Mouse (Mus musculus) lung, postnatal 0 days (tissue): ENCODE measurements around the gene Cdca8. TPM values are rescaled to one million over a fixed set of nuclear protein-coding genes. Genes with fewer than 3 reads are reported as not detected.

Experiments
- ATAC-seq: fragments of 200-750 bp; cut with Nextera tagmentation; 2 replicates; pipeline ENCODE4 v1.8.0; 2017; ENCODE audit warnings: moderate library complexity
- DNase-seq: peaks from one replicate; pipeline ENCODE4 v3.0.0-alpha.2; 2016; ENCODE audit warnings: low spot score
- H3K27ac ChIP-seq: fragments of 300-500 bp; sonication (generic); 2 replicates; pipeline ENCODE4 v1.5.1; 2014; ENCODE audit warnings: antibody characterized with exemption, mild to moderate bottlenecking, low read length, mixed read lengths
- H3K27me3 ChIP-seq: fragments of 300-500 bp; sonication (generic); replicated peaks from 2 replicates; pipeline ENCODE4 v1.6.1; 2014; ENCODE audit warnings: low read length, mixed read lengths; ENCODE audit not compliant: insufficient read depth
- H3K36me3 ChIP-seq: fragments of 300-500 bp; sonication (generic); 2 replicates; pipeline ENCODE4 v1.6.1; 2014; ENCODE audit warnings: low read length, mixed read lengths; ENCODE audit not compliant: insufficient read depth
- H3K4me1 ChIP-seq: fragments of 300-500 bp; sonication (generic); 2 replicates; pipeline ENCODE4 v1.6.1; 2014; ENCODE audit warnings: antibody characterized with exemption, low read depth, low read length, mixed read lengths; ENCODE audit not compliant: insufficient read depth
- H3K4me2 ChIP-seq: fragments of 300-500 bp; sonication (generic); replicated peaks from 2 replicates; pipeline ENCODE4 v1.6.1; 2014; ENCODE audit warnings: low read depth, mild to moderate bottlenecking, low read length, moderate library complexity, mixed read lengths
- H3K4me3 ChIP-seq: fragments of 300-500 bp; sonication (generic); 2 replicates; pipeline ENCODE4 v1.5.1; 2014; ENCODE audit warnings: low read depth, low read length
- H3K9ac ChIP-seq: fragments of 300-500 bp; sonication (generic); replicated peaks from 2 replicates; pipeline ENCODE4 v1.6.1; 2014; ENCODE audit warnings: low read depth, mild to moderate bottlenecking
- H3K9me3 ChIP-seq: fragments of 300-500 bp; sonication (generic); 2 replicates; pipeline ENCODE4 v1.6.1; 2016; ENCODE audit warnings: low read length, mixed read lengths
- CTCF ChIP-seq: IDR thresholded peaks from 2 replicates; pipeline ENCODE4 v1.5.1; 2016; ENCODE audit warnings: antibody characterized with exemption, mild to moderate bottlenecking
- EP300 ChIP-seq: IDR thresholded peaks from 2 replicates; pipeline ENCODE4 v1.6.1; 2016; ENCODE audit warnings: antibody characterized with exemption, mild to moderate bottlenecking, control low read depth
- WGBS: fragments of 180-500 bp; shearing (Covaris S2); extraction: QIAGEN DNeasy Blood & Tissue Kit; methylation state at CpG from one replicate; pipeline ENCODE4 v1.1.7; 2014; 5-methylcytosine and 5-hydroxymethylcytosine counted together
- polyA plus RNA-seq: library from polyadenylated mRNA; unstranded; fragments of >200 nt; fragmentation: Nextera tagmentation; extraction: Ambion mirVana; gene quantifications from 2 replicates; pipeline ENCODE4 v1.2.1, GENCODE M21; 2015

Cdca8 gene
- polyA plus RNA-seq, 1 experiment from 2014 or later, result 5.5 TPM

DNA sequence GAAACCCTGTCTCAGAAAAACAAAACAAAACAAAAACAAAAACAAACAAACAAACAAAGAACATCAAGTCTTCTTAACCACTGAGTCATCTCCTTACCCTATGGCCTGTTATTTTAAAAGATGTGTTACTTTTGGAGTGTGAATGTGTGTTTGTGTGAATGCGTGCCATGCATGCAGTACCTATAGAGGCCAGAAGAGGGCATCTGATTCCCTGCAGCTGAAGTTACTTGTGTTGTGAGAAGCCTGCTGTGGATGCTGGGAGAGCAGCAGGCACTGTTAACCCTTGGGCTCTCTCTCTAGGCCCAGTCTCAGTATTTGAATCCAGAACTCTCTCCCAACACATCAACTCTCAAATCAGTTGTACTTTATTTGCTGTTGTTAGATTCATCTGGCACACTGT, 66.4 kb downstream of the Cdca8 start:
- Histone ChIP-seq H3K27ac (no peak overlapping the region), H3K27me3 (no peaks in the 10 kb centered on the region), H3K9me3 (no peaks in the 10 kb centered on the region), H3K4me3 (no peak overlapping the region), H3K4me1 (no peaks in the 10 kb centered on the region), H3K9ac (no peak overlapping the region), H3K4me2 (no peak overlapping the region), H3K36me3 (no peaks in the 10 kb centered on the region)
- no peak for DNase-seq
- no peak for TF ChIP-seq EP300
- TF ChIP-seq CTCF, result peak; percentile 22
- no peak for ATAC-seq
- WGBS, result 100% methylated on average over 1 of the region's 1 CpGs

Other genes with a start within 250 kb of the Cdca8 start
- 37.4 and 48.8 TPM in 2 replicates for gene Utp11, start 245.7 kb downstream of the Cdca8 start, polyA plus RNA-seq
- gene Fhl3, start 238.6 kb downstream of the Cdca8 start, polyA plus RNA-seq, result 5.2 and 5.8 TPM in 2 replicates
- 49.1 and 57.1 TPM in 2 replicates for gene Sf3a3, start 224.5 kb downstream of the Cdca8 start, polyA plus RNA-seq
- gene Inpp5b, start 197.5 kb downstream of the Cdca8 start, polyA plus RNA-seq, result 59.6 and 62.9 TPM in 2 replicates
- gene Mtf1, start 137.2 kb downstream of the Cdca8 start, polyA plus RNA-seq, result 9.3 and 10.8 TPM in 2 replicates
- 22.8 and 25.4 TPM in 2 replicates for gene Yrdc, start 88.6 kb downstream of the Cdca8 start, polyA plus RNA-seq
- 65.4 and 68.7 TPM in 2 replicates for gene 1110065P20Rik, start 88.1 kb downstream of the Cdca8 start, polyA plus RNA-seq
- gene Maneal, start 77.1 kb downstream of the Cdca8 start, polyA plus RNA-seq, result 0.08 and 0.13 TPM in 2 replicates
- gene Epha10, start 58.4 kb downstream of the Cdca8 start, polyA plus RNA-seq, result not detected in 2 replicates
- 7.3 and 8.3 TPM in 2 replicates for gene 9930104L06Rik, start 2.3 kb downstream of the Cdca8 start, polyA plus RNA-seq
- 6.5 and 7.2 TPM in 2 replicates for gene Rspo1, start 47.1 kb upstream of the Cdca8 start, polyA plus RNA-seq
- 42.3 and 47.3 TPM in 2 replicates for gene Gnl2, start 77.3 kb upstream of the Cdca8 start, polyA plus RNA-seq
- gene Dnali1, start 126.4 kb upstream of the Cdca8 start, polyA plus RNA-seq, result 6.9 and 10.9 TPM in 2 replicates
- 17.4 and 18.0 TPM in 2 replicates for gene Snip1, start 127.4 kb upstream of the Cdca8 start, polyA plus RNA-seq
- 29.7 and 32.1 TPM in 2 replicates for gene Meaf6, start 145.8 kb upstream of the Cdca8 start, polyA plus RNA-seq
- 1.6 and 2.3 TPM in 2 replicates for gene Zc3h12a, start 188.5 kb upstream of the Cdca8 start, polyA plus RNA-seq